Mouse (Mus musculus) lung, postnatal 0 days (tissue): Measurements from ENCODE around the gene Hid1.

Experiments used
- CTCF ChIP-seq: IDR thresholded peaks from 2 replicates; pipeline ENCODE4 v1.5.1; 2016; ENCODE audit warnings: antibody characterized with exemption, mild to moderate bottlenecking
- EP300 ChIP-seq: IDR thresholded peaks from 2 replicates; pipeline ENCODE4 v1.6.1; 2016; ENCODE audit warnings: antibody characterized with exemption, mild to moderate bottlenecking, control low read depth

- TF ChIP-seq EP300, result no peak
- peak; percentile 60 for TF ChIP-seq CTCF
Observed at GRCm38 (mm10) chr11:115359726-115360125, 7.8 kb downstream of the Hid1 start.
